Mouse (Mus musculus) erythroblast, embryonic 14.5 days (primary cell): ENCODE measurements around the gene Tmem116.

Experiments used
- GATA1 ChIP-seq: IDR thresholded peaks from 2 replicates; pipeline ENCODE4 v1.6.1; 2012; ENCODE audit warnings: low read length, inconsistent platforms, mixed read lengths
- TAL1 ChIP-seq: IDR thresholded peaks from 3 replicates; pipeline ENCODE4 v1.6.1; 2012; ENCODE audit warnings: low read length, inconsistent platforms, mixed read lengths

GRCm38 (mm10) chr5:121451203-121451602 is 490 bp upstream of the Tmem116 start:
- TF ChIP-seq GATA1 (no peak), TAL1 (no peak)
